Mouse (Mus musculus) layer of hippocampus, postnatal 36 days (tissue): ENCODE measurements around the gene Mrpl49. TPM values are rescaled to one million over a fixed set of nuclear protein-coding genes. Genes with fewer than 3 reads are reported as not detected.
A peak's percentile ranks its signal among the peaks of the same experiment; 100 is the strongest.
"Not testable (repeated sequence)": the region's sequence is repeated elsewhere in the genome, so short reads cannot be mapped to it uniquely, and the experiment has no call there.

Source experiments
- DNase-seq, 2 experiments: peaks; one replicate each; pipeline ENCODE4 v3.0.0; 2022
- total RNA-seq, 2 experiments: library from RNA; stranded (reverse); gene quantifications; 2 replicates each; pipeline ENCODE4 v1.2.3; 2021

The Mrpl49 gene
- total RNA-seq, 2 experiments from 2014 or later = 46.8 to 47.9 TPM

DNA sequence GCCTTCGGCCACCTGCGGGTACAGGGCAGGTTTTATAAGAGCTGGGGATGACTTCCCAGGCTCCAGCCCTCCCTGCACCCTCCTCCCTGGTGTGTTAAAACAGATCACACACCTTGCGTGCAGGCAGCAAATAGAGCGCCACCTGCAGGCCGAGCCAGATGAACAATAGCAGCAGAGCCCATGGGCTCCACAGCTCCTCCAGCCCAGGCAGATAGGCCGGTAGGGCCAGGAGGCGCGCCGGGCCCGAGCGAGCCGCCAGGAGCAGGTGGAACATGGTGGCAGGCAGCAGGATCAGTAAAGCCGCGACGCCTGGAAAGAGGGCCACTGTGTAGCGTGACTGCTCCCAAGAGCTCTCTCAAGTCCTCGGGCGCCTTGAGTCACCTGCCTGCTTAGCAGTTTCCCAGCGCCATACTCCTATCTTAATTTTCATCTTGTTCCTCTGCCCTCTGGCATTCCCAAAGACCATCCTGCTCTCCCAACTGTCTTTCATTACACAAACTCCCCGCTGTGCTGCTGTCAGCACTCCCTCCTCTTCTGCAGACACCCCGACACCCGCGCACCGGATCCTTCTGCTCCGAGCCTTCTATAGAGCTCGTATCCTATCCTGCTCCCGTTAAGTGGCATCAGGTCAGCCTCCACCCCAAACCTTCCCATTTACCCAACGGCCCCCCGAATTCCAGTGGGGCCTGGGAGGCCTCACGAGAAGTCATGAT is 9.6 kb upstream of the Mrpl49 start:
- peak; percentile 75 to 81 for DNase-seq

DNA sequence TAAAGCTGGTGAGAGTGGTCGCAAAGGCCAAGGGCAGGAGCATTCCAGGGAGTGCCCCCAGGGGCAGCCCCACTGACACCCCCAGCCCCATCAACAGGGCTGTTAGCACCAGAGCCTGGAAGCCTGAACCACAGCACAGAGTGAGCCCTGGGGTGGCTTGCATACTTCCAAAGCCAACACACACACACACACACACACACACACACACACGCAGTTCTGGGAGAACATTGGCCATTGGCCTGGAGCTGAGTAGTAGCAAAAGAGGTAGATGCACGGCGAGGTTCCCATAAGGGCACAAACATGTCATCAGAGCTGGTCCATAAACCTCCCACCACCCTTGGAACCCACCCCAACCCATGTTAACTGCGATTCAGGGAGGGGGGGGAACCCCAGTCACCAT is 9.0 kb upstream of the Mrpl49 start:
- DNase-seq = peak in 1 of 2 experiments; percentile 21

- no peak for DNase-seq
Observed at GRCm38 (mm10) chr19:6063081-6063480, 5.5 kb upstream of the Mrpl49 start.

- no peak for DNase-seq
Observed at GRCm38 (mm10) chr19:6062418-6062817, 4.8 kb upstream of the Mrpl49 start.

- DNase-seq = peak; percentile 45
Observed at GRCm38 (mm10) chr19:6061641-6062302, 4.2 kb upstream of the Mrpl49 start.

DNA sequence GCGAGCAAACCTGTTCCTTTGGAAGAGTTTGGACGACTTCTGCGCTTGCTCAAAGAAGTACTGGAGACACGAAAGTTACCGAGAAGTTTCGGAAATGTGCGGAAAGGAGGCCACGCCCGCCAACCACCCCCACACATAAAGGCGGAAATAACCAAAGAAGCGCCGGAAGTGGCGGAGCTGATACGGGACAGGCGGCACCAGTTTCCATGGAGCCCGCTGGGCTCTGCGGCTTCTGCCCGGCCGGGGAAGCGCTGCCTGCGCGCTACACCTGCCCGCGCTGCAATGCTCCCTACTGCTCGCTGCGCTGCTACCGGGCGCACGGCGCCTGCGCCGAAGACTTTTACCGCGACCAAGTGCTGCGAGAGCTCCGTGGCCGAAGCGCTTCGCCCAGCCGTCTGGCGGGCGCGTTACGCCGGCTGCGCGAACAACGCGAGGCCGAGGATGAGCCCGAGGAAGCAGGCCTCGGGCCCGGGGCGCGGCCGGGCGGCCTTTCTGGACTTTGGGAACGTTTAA is 3.5 kb upstream of the Mrpl49 start, which contains the start of gene Znhit2:
Gene Znhit2 (plus strand): TSS at position 172 of the 513 bp plus-strand sequence.
- DNase-seq = peak; percentile 93 to 94

DNA sequence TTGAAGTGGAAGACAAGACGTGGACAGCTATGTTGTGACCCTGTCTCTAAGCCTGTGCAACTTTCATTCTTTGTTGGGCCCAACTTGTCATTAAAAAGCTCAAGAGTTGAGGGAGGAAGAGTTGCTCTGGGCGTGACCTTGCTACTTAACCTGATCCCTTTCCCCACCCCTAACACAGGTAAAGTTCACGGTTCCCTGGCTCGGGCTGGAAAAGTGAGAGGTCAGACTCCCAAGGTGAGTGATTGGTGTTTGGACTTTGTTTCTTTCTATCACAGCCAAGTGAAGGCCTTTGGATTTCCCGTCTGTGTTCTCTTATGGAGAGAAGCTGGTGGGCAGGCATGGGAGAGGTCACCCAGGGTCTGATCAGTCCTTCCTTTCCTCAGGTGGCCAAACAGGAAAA is 1.4 kb upstream of the Mrpl49 start:
- no peak for DNase-seq

- DNase-seq = no peak
Observed at GRCm38 (mm10) chr19:6058513-6058912, 928 bp upstream of the Mrpl49 start.

GRCm38 (mm10) chr19:6056696-6057095 is 889 bp downstream of the Mrpl49 start:
- DNase-seq = no peak

- DNase-seq = no peak
Observed at GRCm38 (mm10) chr19:6054296-6054695, 3.3 kb downstream of the Mrpl49 start.

DNA sequence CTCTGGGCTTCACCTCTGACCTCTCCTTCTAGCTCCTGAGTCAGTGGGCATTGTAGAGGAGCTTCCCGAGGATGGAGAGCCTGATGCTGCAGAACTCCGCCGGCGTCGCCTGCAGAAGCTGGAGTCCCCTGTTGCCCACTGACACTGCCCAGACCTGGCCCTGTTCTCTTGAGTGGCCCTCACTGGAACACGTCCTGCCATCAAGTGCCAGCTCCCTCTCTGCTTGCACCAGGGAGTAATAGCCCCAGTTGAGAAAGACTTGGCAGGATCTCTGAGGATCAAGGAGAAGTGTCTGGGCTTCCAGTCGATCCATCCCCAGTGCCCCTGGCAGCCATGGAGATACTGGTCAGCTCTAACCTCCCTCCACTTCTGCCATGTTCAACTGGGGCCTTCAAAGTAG is 5.1 kb downstream of the Mrpl49 start:
- no peak for DNase-seq

GRCm38 (mm10) chr19:6048681-6049410 is 8.7 kb downstream of the Mrpl49 start:
- DNase-seq = no peak

DNA sequence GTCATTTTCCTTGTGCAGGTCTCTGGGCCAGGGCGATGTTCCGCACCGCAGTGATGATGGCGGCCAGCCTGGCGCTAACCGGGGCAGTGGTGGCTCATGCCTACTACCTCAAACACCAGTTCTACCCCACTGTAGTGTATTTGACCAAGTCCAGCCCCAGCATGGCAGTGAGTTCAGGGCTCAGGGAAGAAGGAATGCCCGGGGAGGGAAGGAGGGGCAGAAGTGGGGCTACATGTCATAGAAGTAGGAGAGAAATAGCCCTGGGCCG is 9.8 kb downstream of the Mrpl49 start:
- no peak for DNase-seq

GRCm38 (mm10) chr19:6047154-6047898 is 10.3 kb downstream of the Mrpl49 start:
- no peak for DNase-seq

DNA sequence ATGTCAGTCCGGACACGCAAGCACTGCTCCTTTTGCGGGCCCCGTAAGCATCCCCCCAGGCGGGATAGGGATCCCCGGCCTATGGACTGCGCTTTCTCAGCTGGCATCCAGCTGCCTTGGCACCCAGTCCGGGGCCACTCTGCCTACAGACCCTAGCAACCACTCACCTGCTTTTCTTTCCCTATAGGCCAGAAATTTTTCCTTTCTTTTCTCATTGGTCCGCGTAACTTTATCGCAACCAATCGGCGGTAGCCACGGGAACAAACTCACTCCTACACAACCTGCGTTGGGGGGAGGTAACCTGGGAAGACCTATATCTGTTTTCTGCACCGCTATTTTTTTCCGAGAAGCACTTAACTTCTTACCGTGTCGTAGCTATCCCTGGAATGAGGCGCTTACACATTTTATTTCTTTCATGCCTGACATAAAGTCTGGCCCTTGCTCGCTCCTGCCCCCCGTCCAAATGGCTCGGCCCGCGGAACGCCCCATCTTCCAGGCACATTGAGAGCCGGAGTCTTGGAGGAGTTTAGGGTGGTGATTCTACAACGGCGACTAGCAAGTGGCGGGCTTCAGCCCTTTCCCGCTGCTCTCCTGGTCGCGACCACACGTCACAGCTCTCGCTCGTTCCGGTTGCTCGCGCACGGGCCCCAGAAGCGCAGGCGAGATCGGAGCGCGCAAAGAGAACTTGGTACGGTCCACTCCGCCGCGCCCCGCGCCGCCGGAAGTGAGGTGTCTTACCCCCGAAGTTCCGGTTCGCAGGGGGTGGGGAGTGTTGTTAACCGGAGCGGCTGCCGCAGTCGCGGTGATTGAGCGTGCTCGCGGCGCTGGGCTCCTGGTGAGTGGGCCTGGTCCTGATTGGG is 11.1 kb downstream of the Mrpl49 start, which contains the start of gene Syvn1:
Gene Syvn1 (plus strand): TSS at position 283 of the 860 bp plus-strand sequence.
- DNase-seq = peak; percentile 90 to 92

GRCm38 (mm10) chr19:6045366-6046293 is 12.0 kb downstream of the Mrpl49 start:
- DNase-seq = no peak

- DNase-seq = not testable (repeated sequence)
Observed at GRCm38 (mm10) chr19:6044102-6044501, 13.5 kb downstream of the Mrpl49 start.

DNA sequence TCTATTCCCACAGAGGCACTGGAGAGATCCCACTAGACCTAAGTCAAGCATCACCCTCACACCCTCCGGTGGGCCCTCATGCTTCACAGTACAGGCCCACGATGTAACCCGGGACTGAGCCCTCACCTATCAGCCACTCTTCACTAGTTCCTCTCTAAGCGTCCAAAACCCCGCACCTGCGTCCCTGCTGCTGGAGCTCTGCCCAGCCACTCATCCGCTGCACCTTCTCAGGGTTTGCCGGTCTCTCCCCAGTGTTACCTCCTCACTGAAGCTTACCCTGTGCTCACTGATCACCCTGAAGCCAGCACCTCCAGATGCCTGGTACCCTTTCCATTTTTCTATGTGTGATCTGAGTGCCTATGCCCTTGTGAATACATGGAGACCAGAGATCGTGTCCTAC is 15.3 kb downstream of the Mrpl49 start:
- DNase-seq = no peak

DNA sequence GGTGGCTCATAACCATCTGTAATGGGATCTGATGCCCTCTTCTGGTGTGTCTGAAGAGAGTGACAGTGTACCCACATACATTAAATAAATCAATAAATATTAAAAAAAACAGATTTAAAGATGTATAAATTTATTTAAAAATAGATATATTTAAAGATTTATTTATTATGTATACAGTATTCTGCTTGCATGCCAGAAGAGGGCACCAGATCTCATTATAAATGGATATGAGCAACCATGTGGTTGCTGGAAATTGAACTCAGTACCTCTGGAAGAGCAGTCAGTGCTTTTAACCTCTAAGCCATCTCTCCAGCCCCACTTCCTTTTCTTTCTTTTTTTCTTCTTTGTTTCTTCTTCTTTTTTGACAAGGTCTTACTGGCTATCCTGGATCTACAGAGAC is 17.6 kb downstream of the Mrpl49 start:
- no peak for DNase-seq

DNA sequence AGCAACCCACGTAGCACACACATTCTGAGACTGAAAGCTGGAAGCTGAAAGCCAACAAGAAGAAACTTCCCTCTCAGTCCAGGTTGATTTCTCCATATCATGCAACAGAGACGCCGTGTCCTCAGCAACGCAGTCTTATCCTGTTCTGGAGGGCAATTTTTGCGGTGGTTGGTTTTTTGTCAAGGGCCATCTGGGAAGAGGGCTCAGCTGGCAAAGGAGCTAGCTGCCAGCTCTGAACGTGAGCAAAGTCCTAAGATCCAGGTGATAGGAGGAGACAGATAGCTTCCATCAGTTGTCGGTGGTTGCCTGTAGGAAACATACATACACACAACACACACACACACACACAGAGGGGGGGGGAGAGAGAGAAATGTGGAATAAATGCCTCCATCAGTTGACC is 19.3 kb downstream of the Mrpl49 start:
- DNase-seq = no peak
